Mouse (Mus musculus): ENCODE measurements around the gene Gtf2f2. TPM values are rescaled to one million over a fixed set of nuclear protein-coding genes. Genes with fewer than 3 reads are reported as not detected.

Gtf2f2 gene
- 10 to 100 TPM; 11.0 to 12.0 TPM for total RNA-seq (2021)
- long read RNA-seq, experiment 1, transcript Gtf2f2-201 (8 exons, 1,467 nt), result major isoform, 13 of 33 reads
- long read RNA-seq, experiment 1, partial matches to known transcripts, result 9 of 33 reads
- long read RNA-seq, experiment 1, other reads (novel, unspliced or antisense), result 11 of 33 reads
- long read RNA-seq, experiment 2, transcript Gtf2f2-201 (8 exons, 1,467 nt), result major isoform, 11 of 17 reads
- long read RNA-seq, experiment 2, partial matches to known transcripts, result 6 of 17 reads
- long read RNA-seq, experiment 2, other reads (novel, unspliced or antisense), result 0 of 17 reads

- peak; percentile 90 for DNase-seq
Observed at GRCm38 (mm10) chr14:76010102-76011061, at the start of gene Gtf2f2. Gtf2f2 (minus strand) TSS chr14:76010865.

DNA sequence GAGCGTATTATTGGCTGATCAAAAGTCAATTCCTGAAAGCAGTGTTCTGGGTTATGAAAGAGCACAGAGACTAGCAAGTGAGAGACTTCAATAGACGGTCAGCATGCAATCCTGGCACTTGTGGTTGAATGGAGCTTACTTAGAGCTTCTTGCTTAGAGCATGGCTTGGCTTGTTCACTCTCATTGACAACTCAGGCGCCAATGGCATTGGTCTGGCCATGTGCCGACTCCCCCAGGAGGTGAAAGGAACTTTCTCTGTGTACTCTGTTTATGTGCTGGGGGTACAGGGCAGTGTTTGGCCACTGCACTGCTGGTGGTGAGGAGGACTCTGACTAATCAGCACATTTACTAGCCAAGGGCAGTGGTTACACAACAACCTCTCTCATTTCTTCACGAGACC, 48.8 kb upstream of the Gtf2f2 start:
- DNase-seq, result no peak

GRCm38 (mm10) chr14:76053726-76054125, 43.1 kb upstream of the Gtf2f2 start:
- DNase-seq, result no peak

DNA sequence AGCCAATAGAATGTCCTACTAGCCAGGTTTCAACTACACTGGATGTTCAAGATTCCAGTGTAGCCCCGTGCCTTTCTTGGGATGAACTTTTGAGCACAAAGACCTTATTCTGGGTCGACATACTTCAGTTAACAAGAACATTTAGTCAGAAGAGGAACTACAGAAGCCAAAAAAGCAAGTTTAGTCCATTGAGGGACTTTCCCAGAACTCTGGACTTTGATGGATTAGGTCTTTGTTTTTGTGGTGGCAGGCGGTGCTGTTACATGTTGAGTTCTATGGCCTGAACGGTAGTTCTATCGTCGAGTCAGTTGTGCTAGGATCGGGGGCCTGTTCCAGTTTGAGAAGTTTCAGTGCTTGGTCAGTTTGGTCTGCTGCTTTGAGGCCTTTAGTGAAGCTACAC, 41.3 kb upstream of the Gtf2f2 start:
- DNase-seq, result no peak

- no peak for DNase-seq
Observed at GRCm38 (mm10) chr14:76045767-76046166, 35.1 kb upstream of the Gtf2f2 start.

GRCm38 (mm10) chr14:76044164-76044557, 33.5 kb upstream of the Gtf2f2 start:
- DNase-seq, result no peak

- no peak for DNase-seq
Observed at GRCm38 (mm10) chr14:76043251-76044163, 32.8 kb upstream of the Gtf2f2 start.

GRCm38 (mm10) chr14:76033221-76033637, 22.6 kb upstream of the Gtf2f2 start:
- no peak for DNase-seq

DNA sequence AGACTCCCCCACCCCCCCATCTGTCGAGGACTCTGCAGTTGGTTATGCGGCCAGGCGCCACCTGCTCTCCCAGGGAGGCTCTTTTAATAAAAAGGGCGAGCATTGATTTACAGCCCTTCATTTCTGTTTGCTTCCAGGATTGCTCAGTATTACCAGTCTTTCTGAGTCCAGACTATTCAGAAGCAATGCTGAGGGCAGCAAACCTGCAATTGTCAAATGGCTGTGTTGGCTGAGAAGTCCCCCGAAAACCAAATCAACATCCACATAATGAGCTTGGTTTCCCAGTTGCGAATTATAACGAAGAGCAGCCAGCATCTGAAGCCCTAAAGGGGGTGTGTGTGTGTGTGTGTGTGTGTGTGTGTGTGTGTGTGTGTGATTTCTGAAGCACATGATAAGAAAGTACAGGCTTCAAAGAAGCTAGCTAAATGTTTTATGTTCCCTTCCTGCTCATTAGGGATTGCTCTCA, 22.0 kb upstream of the Gtf2f2 start:
- DNase-seq, result no peak

DNA sequence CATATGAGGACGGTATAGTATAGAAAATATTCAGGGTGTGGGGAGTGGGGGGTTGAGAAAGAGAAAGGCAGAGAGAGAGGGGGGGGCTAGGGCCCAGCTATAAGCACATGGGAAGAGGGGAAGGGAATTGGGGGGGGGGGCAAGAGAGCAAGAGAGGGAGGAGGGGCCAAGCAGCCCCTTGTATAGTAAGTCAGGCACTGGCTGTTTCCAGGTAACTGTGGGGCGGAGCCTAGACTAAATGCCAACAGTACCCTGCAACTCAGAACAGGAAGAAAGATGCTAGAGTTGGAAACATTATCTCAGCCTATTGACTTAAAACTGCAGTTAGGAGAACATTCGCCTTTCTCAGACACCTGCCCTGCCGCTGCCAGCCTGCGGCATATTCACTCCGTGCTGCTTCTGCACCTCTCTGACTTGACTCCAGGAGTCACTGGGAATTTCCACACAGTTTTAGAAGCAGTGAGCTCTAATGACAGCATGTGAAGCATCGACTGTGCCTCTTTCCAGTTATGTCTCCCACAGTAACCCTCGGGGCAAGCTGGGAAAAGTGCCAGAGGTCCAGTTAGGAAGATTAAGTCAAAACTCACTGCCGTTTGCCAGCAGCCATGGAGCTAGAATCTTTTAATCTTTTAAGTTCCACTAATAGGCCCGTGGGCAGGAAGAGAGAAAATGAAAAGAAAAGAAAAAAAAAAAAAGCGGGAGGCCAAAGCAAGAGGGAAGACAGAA, 20.6 kb upstream of the Gtf2f2 start:
- peak; percentile 39 for DNase-seq

DNA sequence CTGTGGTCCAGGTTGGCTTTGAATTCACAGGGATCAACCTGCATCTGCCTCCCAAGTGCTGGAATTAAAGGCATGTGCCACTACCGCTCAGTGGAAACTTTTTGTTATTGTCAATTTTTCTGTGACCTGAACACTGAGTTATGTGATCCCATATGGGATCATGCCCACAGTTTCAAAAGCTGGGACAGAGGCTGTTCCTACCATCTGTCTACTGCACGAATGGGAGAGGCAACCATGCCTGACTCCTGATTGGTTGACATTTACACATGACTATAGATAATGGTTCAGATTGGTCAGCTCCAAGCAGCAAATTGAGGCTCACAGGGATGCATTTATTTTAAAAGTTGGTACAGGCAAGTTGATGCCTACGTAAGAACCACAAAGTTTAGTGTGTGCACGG, 14.0 kb upstream of the Gtf2f2 start:
- DNase-seq, result no peak

- no peak for DNase-seq
Observed at GRCm38 (mm10) chr14:76020927-76021719, 10.5 kb upstream of the Gtf2f2 start.

DNA sequence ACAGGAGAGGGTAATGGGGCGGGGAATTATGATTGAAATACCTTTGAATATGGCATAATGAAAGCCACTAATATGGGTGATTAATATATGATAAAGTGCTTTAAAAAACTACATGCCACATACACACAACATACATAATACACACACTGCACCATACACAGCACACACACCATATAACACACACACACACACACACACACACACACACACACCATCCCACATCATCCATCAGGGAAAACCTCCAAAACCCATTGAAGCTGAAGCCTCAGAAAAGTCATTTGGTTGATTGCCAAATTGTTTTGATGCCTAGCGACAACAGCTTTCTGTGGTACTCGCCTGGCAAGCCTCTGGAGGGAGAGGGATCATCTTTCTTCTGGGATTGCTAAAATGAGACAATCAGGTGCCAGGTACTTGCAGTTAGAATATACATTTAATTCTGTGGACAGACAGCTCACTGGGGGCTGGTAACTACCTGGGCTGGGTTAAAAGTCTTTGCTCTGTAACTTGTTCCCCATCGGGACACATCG, 9.7 kb upstream of the Gtf2f2 start:
- no peak for DNase-seq

- DNase-seq, result no peak
Observed at GRCm38 (mm10) chr14:76017785-76018490, 7.3 kb upstream of the Gtf2f2 start.

DNA sequence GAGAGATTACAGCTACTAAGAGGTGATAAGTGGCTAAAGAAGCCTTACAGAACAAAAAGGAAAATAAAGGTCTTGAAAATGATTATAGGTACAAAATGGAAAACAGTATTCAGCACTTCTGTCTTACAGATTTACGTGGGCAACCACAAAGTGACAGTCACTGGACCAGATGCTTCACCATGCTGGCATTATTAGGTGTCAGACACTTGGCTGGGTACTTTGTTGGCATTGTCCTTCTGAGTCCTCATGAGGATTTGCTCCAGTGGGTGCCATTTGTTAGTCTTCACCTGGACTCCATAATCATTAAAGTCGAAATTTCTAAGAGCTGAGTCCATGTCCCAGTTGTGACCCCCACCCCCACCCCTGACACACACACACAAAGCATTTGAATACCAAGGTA, 3.7 kb upstream of the Gtf2f2 start:
- DNase-seq, result no peak

DNA sequence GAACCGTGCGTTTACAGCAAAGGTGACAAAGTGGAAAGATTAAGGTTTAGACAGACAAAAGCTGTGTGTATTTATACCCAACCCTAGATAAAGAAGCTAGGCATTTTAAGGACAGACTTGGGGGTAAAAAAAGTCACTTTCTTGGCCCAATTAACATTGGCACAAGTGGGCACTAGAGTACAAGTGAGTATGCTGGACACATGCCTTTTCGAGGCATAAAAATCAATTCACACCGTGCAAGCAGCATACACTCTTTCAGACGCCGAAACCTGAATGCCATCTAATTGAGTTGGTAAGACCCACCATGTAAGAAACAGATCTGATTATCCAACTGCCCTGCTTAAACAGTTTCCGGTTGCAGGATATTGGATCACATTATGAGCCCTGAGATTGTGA, 395 bp upstream of the Gtf2f2 start:
- no peak for DNase-seq

- DNase-seq, result no peak
Observed at GRCm38 (mm10) chr14:76009185-76009584, 1.5 kb downstream of the Gtf2f2 start.

GRCm38 (mm10) chr14:76008174-76008573, 2.5 kb downstream of the Gtf2f2 start:
- no peak for DNase-seq

DNA sequence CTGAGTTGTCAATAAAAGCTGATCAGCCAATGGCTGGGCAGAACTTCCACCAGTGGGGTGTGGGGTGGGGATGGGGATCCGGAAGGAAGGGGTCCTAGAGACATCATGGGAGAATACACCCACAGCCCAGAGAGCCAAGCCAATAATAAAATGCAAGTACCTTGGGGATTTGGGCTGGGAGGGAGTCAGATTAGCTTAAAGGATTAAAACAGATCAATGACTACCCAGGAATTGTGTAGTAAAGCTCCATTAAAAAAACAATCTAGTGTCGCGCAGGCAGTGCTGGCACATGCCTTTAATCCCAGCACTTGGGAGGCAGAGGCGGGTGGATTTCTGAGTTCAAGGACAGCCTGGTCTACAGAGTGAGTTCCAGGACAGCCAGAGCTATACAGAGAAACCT, 5.7 kb downstream of the Gtf2f2 start:
- DNase-seq, result no peak

GRCm38 (mm10) chr14:76001781-76002180, 8.9 kb downstream of the Gtf2f2 start:
- DNase-seq, result no peak
